Mouse (Mus musculus) CD4-positive, CD25-positive, alpha-beta regulatory T cell, adult 4 months (primary cell): Measurements from ENCODE around the gene Mtx1. TPM values are rescaled to one million over a fixed set of nuclear protein-coding genes. Genes with fewer than 3 reads are reported as not detected.

ENCODE experiments used
- ATAC-seq: one replicate; pipeline ENCODE4 v1.8.0; 2017
- polyA plus RNA-seq, 2 experiments: library from polyadenylated mRNA; unstranded; fragments of 100-300 nt; shearing (Covaris generic); gene quantifications; one replicate each; pipeline ENCODE4 v1.2.1; 2017

The Mtx1 gene
- polyA plus RNA-seq, 2 experiments from 2014 or later = 78.8 to 144 TPM

DNA sequence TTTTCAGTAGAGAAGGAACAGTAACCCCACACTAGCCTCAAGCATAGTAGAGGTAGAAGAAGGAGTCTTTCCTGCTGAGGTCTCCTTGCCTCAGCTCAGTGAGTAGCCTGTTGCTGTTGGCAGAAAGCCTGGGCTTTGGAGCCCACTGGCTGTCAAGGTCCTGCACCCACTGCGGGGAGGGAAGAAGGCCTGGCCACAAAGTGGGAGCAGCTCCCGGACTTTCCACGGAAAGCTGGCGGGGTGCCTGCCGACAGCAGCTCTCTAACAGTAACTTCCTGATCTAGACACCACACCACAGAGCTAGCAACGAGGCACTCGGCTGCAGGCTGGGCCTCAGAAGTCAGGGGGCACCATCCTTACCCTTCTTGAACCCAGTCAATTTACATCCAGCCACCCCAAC, 16.2 kb downstream of the Mtx1 start:
- no peak for ATAC-seq

DNA sequence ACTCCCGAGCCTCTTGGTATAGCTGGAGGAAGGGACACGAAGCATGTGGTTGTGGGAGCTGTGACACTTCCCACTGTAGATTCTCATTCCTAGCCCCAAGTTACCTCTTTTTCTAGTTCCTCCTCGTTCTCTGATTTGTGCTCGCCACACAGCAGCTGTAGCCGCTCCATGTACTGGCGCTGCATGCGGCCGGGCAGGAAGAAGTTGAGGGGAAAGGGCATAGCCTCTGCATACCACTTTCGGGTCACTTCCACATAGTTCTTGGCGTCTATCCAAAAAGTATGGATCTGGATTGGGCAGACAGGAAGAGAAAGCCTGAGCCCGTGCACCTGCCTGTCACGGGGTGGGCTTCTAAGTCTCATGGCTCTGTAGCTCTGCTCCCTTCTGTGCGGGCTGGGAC, 16.7 kb downstream of the Mtx1 start:
- ATAC-seq = no peak

DNA sequence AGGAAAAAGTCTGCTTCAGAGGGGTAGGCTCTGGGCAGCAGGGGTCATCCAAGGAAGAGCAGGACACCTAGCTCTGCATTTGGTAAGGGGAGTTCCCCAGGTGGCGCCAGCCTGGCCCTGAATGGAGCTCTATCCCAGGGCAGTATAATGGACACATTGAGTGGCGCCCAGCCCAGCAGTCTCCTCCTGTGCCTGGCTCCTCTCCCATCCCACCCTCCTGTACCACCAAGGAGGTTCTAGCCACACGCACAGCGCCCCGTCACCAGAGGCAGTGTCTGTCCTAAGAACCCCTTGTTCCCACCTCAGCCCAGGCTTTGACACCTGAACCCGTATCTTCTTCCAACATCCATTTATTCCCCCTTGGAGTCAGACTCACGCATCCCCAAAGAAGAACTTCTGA, 17.2 kb downstream of the Mtx1 start:
- ATAC-seq = no peak

DNA sequence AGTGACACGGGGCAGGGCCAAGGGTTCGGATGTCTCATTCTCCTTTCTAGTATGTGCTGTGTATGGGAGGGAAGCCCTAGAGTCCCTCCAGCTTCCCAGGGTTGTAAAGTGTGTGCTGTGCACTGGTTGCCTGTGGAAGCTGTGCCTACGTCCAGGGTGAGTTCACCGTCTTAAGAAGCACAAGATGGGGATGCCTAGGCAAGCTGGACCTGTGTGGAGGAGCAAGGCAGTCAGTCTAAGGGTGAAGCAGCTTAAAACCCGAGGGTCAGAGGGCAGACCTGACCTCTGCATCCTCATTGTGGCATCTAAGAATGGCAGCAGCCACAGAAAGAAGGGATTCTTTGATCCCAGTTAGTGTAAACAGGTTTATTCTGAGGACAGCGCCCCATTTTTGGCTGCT, 18.2 kb downstream of the Mtx1 start:
- no peak for ATAC-seq

DNA sequence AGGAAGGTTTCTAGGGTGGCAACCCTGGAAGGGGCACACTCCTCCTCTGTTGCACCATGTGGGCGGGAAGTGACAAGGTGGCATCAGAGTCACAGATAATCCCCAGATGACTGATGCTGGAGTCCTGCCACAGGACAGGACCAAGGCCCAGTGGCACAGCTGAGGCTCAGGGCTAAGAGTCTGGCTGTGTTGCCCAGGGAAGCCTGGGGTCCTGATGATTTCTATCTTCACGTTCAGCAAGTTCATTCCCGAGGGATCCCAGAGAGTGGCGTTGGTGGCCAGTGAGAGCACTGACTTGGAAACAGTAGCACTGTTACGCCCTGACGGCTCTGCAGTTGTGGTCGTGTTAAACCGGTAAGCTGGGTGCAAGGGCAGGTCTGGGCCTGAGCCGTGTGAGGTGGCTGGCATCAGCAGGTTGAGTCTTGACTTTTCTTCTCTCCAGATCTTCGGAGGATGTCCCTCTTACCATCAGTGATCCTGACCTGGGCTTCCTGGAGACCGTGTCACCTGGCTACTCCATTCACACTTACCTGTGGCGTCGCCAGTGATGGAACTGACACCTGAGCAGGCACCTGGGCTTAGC, 18.7 kb downstream of the Mtx1 start:
- ATAC-seq = no peak

DNA sequence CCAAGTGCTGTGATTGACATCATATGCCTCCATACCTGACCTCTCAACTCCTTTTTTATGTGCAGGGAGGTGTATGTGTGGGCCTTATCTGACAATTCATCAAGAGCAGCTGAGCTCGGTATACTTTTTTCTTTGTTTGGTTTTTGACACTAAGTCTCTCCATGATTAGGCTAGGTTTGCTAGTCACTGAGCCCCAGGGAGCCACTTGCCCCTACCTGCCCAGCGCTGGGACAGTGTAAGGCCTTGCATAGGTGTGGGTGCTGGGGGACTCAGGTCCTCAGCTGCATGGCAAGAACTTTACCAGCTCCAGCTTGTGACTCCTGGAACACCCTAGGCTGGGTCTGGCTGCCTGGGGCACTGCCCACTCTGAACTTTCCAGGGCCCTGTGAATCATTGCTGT, 20.2 kb downstream of the Mtx1 start:
- no peak for ATAC-seq

DNA sequence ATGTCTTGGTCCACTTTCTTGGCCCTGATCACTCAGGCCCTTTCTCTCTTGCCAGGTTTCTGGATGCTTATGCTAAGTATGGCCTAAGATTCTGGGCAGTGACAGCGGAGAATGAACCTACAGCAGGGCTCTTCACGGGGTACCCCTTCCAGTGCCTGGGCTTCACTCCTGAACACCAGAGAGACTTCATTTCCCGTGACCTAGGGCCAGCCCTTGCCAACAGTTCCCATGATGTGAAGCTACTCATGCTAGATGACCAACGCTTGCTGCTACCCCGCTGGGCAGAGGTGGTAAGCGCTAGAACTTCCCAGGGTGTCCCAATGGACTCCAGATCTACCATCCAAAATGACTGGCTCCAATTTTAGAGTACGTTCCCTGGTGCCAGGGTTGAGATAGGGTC, 20.8 kb downstream of the Mtx1 start:
- no peak for ATAC-seq

DNA sequence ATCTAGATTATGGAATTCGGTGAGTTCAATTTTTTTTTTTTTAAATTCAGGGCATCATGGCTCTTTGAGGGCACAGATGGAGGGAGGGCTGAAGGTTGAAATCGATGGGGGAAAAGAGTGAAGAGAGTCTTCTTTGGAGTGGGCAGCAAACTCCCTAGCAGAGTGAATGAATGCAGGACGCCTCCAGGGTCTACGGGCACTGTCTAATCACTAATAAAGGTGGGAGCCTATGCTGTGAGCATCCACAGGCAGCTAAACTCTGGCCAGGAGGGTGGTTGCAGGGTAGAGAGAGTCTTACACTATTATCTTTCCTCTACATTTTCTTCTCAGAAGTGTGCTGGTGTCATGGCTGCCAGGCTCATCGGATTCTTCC, 23.8 kb downstream of the Mtx1 start:
- ATAC-seq = peak; percentile 11

DNA sequence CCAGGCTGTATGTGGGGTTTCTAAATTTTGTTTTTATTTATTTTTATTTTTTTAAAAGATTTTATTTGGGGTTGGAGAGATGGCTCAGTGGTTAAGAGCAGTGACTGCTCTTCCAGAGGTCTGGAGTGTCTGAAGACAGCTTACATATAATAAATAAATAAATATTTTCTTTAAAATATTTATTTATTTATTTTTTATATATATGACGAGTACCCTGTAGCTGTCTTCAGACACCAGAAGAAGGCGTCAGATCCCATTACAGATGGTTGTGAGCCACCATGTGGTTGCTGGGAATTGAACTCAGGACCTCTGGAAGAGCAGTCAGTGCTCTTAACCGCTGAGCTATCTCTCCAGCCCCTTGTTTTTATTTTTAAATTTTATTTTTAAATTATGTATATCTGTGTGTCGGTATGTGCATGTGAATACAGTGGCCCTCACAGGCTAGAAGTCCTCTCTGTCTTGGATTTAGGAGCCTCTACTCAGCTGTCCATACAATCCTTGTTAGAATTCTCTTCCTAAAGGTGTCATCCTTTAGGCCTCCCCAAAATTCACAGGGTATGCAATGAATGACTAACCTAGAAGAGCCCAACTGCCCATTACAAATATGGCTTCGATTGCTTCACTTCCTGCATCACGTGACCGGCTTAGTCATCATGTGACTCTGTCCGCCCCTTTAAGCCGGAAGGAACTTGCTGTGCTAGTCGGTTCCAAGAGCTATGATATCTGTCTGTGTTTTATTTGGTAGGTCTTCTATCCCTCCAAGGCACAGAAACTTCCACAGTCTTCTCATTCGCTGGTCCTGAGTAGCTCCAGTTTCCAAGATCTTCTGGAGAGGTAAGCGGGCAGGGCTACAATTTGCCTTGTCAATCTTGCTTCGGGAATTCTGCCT, 24.4 kb downstream of the Mtx1 start, which contains the start of gene Gba:
TSS of gene Gba (plus strand) at position 676 of the 889 bp plus-strand sequence.
- ATAC-seq = peak; percentile 97

DNA sequence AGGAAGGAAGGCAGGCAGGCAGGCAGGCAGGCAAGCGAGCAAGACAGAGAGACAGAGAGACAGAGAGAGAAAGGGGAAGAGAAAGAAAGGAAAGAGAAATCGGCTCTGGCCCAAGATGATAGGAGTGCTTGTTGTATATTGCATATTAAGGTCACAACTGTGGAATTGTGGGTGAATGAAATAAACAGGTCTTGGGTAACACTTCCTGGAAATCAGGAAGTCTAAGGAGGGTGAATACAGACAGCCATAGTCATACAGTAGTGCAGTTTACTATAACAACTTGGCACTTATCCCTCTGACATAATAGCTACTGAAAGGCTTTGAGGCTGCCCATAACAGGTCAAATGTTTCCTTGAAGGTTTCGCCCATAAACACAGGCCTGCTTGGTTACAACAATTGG, 27.0 kb downstream of the Mtx1 start:
- ATAC-seq = no peak

DNA sequence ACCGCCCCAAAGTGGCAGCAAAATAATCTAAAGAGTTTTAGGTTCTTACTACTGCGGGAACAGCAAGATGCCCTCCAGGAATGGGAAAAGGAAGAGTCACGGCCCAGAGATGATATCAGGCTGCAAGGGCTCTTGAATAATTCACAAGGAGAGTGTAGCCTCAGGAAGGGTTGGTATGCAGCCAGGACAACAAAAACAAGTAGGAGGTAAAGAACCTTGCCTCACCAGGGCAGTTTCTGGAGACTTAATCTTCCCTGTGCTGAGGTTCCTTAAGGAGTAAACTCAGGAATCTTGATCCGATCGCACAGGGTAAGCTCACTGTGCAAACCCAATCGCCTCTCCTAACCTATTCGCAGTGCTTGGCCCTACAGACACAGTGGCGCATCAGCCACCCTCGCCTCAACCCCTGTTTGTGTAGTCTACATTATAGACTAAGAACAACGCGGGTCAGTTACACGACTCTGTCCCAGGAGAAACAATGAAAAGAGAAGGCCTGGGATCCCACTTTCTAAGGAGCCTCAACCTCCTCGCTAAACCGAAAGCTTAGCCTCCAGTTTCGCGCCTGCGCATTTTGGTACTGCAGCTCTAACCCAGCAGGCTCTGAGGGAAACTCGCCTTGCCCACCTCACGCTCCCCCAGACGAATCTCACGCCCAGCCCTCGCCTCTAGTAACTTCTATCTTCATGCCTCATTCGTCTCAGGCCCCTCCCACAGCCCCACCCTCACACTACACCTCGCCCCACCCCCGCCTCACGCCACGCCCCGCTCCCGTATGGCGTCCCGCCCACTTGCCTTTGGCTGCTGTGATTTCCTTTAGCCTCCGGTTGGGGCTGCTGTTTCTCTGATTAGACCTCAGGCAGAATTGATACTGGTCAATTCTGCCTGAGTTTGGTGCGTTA, 30.7 kb downstream of the Mtx1 start:
- ATAC-seq = peak; percentile 94

DNA sequence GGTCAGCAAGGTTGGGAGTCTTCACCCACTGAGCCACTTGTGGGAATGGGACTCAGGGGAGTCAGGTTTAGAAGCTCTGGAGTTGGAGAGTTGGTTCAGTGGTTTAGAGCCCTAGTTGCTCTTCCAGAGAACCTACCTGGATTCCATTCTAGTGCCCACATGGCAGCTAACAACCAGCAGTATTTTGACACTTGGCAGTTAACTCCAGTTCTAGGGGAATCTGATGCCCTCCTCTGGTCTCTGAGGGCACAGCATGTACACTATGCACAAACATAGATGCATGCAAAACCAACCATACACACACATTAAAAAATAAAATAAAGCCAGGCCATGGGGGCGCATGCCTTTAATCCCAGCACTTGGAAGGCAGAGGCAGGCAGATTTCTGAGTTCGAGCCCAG, 33.0 kb downstream of the Mtx1 start:
- ATAC-seq = peak; percentile 50

DNA sequence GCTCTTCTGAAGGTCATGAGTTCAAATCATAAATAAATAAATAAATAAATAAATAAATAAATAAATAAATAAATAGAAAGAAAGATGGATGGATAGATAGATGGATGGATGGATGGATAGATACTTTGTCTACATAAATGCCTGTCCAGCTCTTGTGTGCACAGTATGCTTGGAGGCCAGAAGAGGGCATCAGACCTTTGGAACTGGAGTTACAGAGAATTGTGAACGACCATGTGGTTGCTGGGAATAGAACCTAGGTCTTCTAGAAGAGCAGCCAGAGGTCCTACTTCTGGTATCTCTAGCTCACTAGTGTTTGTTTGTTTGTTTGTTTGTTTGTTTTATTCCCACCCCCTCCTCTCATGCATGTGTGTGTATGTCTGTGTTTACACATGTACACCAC, 33.5 kb downstream of the Mtx1 start:
- ATAC-seq = no peak

DNA sequence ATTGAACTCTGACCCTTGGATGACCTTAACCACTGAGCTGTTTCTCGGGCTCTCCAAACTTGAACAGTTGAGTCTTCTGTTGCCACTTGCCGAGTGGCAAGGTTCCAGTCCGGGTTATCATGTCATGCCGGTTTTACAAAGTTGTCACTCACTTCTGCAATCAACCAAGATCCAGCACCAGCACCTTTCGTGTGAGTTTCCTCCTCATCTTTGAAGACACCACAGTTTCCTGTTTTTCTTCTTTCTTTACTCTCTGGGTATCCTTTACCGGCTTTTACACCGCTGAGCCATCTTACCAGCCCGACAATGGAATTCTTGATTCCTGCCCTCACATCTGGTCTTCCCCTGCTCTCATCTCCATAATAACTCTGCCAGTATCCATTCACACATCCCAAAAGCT, 36.5 kb downstream of the Mtx1 start:
- ATAC-seq = peak; percentile 64

DNA sequence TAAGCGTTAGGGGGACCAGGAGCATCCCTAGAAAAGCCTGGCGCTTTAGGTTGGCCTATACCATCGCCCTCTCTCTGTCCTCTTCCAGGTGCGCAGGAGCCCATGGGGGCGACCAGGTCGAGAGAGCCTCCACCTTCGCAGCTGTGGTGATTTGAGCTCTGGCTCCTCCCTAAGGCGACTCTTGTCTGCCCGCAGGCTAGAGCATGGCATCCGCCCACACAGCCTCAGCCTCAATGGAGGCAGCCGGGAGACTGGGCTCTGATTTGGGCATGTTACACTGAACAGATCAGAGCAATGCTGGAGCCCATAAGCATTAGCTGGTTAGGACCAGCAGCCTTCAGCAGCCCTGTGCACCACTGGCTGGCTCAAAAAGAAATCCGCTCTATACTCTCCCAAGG, 38.4 kb downstream of the Mtx1 start:
- ATAC-seq = peak; percentile 46

DNA sequence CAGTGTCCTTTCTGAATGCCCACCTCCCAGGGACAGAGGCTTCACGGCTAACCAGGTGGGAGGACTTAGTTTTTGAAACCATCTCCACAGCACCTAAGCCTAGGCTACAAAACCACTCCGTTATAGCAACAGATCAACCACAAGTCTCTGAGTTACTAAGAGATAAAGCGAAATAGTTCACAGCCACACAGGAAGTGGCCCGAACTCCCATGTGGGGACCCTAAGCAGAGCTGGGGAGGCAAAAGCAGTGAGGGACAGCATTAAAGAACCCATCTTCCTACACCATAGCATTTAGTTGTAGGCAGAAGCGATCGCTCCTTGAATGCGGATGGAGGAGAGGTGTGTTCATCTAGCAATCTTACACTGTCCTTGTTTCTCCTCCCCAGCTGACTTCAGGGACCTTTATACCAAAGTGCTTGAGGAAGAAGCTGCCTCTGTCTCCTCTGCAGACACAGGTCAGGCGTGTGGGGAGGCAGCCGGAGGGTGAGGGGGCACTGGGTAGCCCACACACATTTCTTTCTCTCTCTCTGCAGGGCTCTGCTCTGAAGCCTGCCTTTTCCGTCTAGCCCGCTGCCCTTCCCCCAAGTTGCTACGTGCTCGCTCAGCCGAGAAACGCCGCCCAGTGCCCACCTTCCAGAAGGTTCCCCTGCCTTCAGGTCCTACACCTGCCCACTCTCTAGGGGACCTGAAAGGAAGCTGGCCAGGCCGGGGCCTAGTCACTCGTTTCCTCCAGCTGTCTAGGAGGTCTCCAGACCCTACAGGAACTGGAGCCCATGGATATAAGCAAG, 39.0 kb downstream of the Mtx1 start:
- peak; percentile 55 for ATAC-seq

DNA sequence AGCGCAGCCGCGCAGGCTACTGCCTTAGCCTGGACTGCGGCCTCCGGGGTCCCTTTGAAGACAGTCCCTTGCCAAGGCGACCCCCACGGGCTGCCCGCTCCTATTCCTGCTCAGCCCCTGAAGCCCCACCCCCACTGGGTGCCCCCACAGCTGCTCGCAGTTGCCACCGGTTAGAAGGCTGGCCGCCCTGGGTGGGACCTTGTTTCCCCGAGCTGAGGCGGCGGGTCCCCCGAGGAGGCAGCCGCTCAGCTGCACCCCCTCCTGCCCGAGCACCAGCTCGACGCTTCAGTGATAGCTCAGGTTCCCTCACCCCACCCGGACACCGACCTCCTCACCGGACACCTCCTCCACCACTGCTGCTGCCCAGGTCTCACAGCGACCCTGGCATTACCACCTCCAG, 39.7 kb downstream of the Mtx1 start:
- ATAC-seq = no peak

DNA sequence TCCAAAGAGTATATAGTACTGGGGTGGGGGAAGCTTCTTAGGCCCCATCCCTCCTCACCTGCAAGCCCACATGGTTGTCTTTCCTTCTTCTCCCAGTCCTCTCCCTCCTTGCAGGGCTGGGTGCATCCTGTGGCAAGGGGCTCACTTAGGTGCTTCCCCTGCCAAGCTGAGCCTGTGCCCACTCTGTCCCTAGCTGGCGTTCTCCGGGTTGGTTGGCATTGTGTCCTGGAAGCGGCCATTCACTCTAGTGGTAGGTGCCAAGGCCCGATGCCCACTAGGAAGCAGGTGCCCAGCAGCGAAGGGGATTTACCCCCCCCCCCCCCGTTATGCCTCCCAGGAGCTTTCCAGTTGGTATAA, 43.0 kb downstream of the Mtx1 start:
- ATAC-seq = no peak

DNA sequence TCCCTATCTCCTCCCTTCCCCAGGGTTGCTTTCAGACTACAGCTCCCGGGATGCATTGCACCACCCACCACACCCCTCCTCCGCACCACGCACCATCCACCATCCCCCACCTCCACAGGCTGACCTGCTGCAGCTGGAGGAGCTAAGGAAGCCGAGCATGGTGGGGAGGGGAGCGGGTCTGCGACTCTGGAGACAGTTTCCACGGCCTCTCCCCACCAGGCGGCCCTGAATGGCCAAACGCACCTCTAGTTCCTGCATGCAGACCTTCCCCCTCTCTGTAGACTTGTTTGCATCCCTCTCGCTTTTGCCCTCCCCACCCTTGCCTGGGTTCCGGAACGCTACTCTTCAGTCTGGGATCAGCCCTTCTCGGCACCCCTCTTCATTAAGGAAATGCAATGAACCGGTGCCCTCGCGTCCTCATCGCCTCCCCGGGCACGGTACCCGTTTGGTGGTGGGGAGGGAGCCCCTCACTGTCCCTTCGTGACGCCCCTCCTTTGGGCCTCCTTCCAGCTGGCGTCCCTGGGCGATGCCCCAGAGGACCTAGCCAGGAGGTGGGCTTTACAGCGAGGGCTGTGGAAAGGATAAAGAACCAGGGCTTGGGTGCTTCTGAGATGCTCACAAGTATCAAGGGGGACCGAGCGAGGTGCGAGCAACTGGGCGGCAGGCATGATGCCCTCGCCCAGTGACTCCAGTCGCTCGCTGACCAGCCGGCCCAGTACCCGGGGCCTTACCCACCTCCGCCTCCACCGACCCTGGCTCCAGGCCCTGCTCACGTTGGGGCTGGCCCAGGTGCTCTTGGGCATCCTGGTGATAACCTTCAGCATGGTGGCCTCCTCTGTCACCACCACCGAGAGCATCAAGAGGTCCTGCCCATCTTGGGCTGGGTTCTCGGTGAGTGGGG, 43.6 kb downstream of the Mtx1 start, which contains the start of gene Fam189b:
TSS of gene Fam189b (plus strand) at position 86 of the 901 bp plus-strand sequence.
- ATAC-seq = peak; percentile 72

DNA sequence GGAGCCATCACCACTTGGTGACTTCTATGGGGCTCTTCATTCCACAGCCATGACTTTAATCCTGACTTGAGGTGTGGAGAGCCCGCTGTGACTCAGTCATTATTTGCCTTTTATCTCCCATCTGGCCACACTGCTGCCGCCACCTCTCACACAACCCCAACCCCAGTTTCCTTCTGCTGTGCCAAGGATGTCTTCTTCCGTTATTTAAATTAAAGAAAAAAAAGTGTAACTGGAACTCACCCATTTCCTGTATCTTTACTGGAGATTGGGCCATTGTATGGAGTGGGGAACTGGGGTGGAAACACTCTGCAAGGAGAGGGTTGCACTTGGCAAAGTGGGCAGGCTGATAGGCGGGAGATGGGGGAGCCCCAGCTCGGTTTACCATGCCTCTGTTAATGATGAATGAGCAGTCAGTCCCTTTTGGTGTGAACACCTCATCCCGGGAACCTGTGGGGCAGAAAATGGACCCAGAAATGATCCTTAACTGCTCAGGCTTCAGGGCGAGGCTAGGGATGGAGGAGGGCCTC, 44.3 kb downstream of the Mtx1 start:
- peak; percentile 43 for ATAC-seq
